Mouse (Mus musculus) midbrain, embryonic 13.5 days (tissue): ENCODE results near the gene Olfr1487. TPM values are rescaled to one million over a fixed set of nuclear protein-coding genes. Genes with fewer than 3 reads are reported as not detected.
"Not testable (repeated sequence)": the region's sequence is repeated elsewhere in the genome, so short reads cannot be mapped to it uniquely, and the experiment has no call there.

ENCODE experiments used
- ATAC-seq: fragments of 200-750 bp; cut with Nextera tagmentation; 2 replicates; pipeline ENCODE4 v1.8.0; 2017; ENCODE audit warnings: mild to moderate bottlenecking, moderate TSS enrichment, moderate library complexity
- H3K27ac ChIP-seq: fragments of 300-500 bp; sonication (generic); 2 replicates; pipeline ENCODE4 v1.5.1; 2015; ENCODE audit warnings: inconsistent platforms, mild to moderate bottlenecking, moderate library complexity
- H3K27me3 ChIP-seq: fragments of 300-500 bp; sonication (generic); 2 replicates; pipeline ENCODE4 v1.6.1; 2015; ENCODE audit warnings: mild to moderate bottlenecking, inconsistent platforms
- H3K36me3 ChIP-seq: fragments of 300-500 bp; sonication (generic); 2 replicates; pipeline ENCODE4 v1.6.1; 2015; ENCODE audit warnings: mild to moderate bottlenecking, inconsistent platforms
- H3K4me1 ChIP-seq: fragments of 300-500 bp; sonication (generic); replicated peaks from 2 replicates; pipeline ENCODE4 v1.6.1; 2015; ENCODE audit warnings: inconsistent platforms
- H3K4me2 ChIP-seq: fragments of 300-500 bp; sonication (generic); replicated peaks from 2 replicates; pipeline ENCODE4 v1.6.1; 2015; ENCODE audit warnings: moderate library complexity, mild to moderate bottlenecking, inconsistent platforms
- H3K4me3 ChIP-seq: fragments of 300-500 bp; sonication (generic); replicated peaks from 2 replicates; pipeline ENCODE4 v1.5.1; 2015; ENCODE audit warnings: mild to moderate bottlenecking, inconsistent platforms
- H3K9ac ChIP-seq: fragments of 300-500 bp; sonication (generic); replicated peaks from 2 replicates; pipeline ENCODE4 v1.6.1; 2015; ENCODE audit warnings: mild to moderate bottlenecking, inconsistent platforms
- H3K9me3 ChIP-seq: fragments of 300-500 bp; sonication (generic); 2 replicates; pipeline ENCODE4 v1.6.1; 2016; ENCODE audit warnings: mild to moderate bottlenecking, inconsistent platforms
- WGBS: fragments of 180-500 bp; shearing (Covaris S2); methylation state at CpG from one replicate; pipeline ENCODE4 v1.1.7; 2015; 5-methylcytosine and 5-hydroxymethylcytosine counted together
- microRNA-seq: library from miRNA; unstranded; fragments of <30 nt; microRNA quantifications from one replicate; pipeline ENCODE4, GENCODE M21; 2016
- polyA plus RNA-seq: library from polyadenylated mRNA; unstranded; fragments of >200 nt; fragmentation: Nextera tagmentation; extraction: Ambion mirVana; gene quantifications from 2 replicates; pipeline ENCODE4 v1.2.1, GENCODE M21; 2015

Gene Olfr1487
- not detected in 2 replicates for polyA plus RNA-seq

DNA sequence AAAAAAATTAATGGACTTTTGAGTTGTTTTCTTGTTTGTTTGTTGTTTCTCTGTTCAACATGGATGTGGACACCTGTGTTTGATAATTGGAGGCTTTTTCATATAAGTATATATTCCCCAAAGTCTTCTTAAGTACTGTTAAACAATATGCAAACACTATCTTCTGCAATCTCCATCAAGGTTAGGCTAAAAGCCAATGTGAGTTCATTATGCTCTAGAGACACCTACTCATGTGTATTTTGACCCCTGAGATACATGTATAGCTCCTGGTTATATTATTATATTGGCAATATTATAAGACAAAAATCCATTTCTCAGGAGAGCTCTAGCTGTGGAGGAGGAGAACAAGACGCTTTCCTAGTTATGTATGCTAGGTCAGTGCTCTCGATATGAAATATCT is at the start of gene Olfr1487:
Gene Olfr1487, plus strand, starts transcription at position 301 of the 400 bp plus-strand sequence.
- 88% methylated on average over 2 of the region's 2 CpGs for WGBS
- H3K4me3 ChIP-seq, H3K4me1 ChIP-seq, H3K36me3 ChIP-seq, H3K27ac ChIP-seq, H3K27me3 ChIP-seq, H3K4me2 ChIP-seq, H3K9ac ChIP-seq, ATAC-seq: not testable (repeated sequence)
- H3K9me3 ChIP-seq = peaks cover 16% of the 10 kb centered on the region; the same call in 1 of the 2 replicates

DNA sequence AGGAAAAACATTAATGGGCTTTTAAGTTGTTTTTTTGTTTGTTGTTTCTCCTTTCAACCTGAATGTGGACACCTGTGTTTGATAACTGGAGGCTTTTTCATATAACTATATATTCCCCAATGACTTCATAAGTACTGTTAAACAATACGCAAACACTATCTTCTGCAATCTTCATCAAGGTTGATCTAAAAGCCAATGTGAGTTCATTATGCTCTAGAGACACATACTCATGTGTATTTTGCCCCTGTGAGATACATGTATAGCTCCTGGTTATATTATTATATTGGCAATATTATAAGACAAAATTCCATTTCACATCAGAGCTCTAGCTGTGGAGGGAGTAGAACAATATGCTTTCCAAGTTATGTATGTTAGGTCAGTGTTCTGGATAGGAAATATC is 34.0 kb upstream of the Olfr1487 start, which contains the start of gene Olfr1484:
Gene Olfr1484, plus strand, starts transcription at position 301 of the 400 bp plus-strand sequence.
- Histone ChIP-seq H3K9me3 (0 out of 2 replicates have a peak, but pooled peaks cover 6% of the 10 kb centered on the region), H3K9ac (no peak within 1 kb of the TSS), H3K4me2 (no peak within 1 kb of the TSS), H3K4me1 (no peaks in the 10 kb centered on the region), H3K36me3 (no peaks in the 10 kb centered on the region), H3K27ac (no peak within 1 kb of the TSS), H3K4me3 (no peak within 1 kb of the TSS), H3K27me3 (no peaks in the 10 kb centered on the region)
- ATAC-seq = no peak
- WGBS = 86% methylated on average over 1 of the region's 1 CpGs

DNA sequence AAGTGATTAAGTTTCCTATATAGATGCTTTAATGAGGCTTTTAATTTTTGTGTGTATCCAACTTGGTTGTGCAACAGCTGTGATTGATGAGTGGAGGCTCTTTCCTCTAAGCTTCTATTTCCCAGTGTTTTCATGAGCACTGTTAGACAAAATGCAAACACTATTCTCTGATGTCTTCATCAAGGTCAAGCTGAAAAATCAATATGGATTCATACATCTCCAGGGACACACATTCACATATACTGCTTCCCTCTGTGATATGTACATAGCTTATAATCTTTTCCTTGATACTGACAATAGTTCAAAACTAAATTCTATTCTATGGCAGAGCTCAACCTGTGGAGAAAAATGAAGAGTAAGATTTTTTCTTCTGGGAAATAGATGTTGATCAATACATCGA is 14.1 kb downstream of the Olfr1487 start, which contains the start of gene Olfr1489:
Gene Olfr1489, plus strand, starts transcription at position 301 of the 400 bp plus-strand sequence.
- Histone ChIP-seq H3K9ac (no peak within 1 kb of the TSS), H3K27ac (no peak within 1 kb of the TSS), H3K36me3 (no peaks in the 10 kb centered on the region), H3K4me1 (no peaks in the 10 kb centered on the region), H3K4me2 (no peak within 1 kb of the TSS), H3K9me3 (peaks cover 4% of the 10 kb centered on the region; the same call in 1 of the 2 replicates), H3K27me3 (no peaks in the 10 kb centered on the region), H3K4me3 (no peak within 1 kb of the TSS)
- no peak for ATAC-seq
- WGBS = 91% methylated on average over 1 of the region's 1 CpGs

DNA sequence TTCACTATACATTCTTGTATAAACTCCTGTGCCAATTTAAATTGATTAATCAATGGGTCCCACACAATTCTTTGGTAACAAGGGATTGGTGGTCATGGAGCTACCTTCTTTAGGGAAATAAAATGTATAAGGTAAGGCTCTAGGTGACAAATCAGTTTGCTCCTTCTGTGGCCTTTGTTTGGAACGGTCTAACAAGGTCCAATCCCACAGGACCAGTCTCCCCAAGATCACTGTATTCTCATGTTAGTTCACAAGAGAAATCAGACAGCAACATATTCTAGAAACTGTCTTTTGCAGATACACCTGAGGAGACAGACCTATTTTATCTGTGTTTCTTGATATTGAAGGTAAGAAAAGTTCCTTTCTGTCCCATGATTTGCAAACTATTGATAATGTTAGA is 33.6 kb downstream of the Olfr1487 start, which contains the start of gene Olfr1490:
Gene Olfr1490, plus strand, starts transcription at position 301 of the 400 bp plus-strand sequence.
- H3K9me3 ChIP-seq = peaks cover 5% of the 10 kb centered on the region; the same call in 1 of the 2 replicates
- H3K4me3 ChIP-seq = no peak within 1 kb of the TSS
- ATAC-seq = no peak
- no peak within 1 kb of the TSS for H3K9ac ChIP-seq
- no peaks in the 10 kb centered on the region for H3K36me3 ChIP-seq
- 67% methylated on average over 1 of the region's 1 CpGs for WGBS
- H3K4me1 ChIP-seq = no peaks in the 10 kb centered on the region
- H3K4me2 ChIP-seq = no peak within 1 kb of the TSS
- H3K27me3 ChIP-seq = no peaks in the 10 kb centered on the region
- no peak within 1 kb of the TSS for H3K27ac ChIP-seq

Small RNA genes within 50 kb of the gene (microRNA-seq; reads per million reads assigned to microRNA genes)
- gene Gm22323 (not detected), gene Gm23931 (not detected)

Other genes starting within 250 kb of the Olfr1487 start
- not detected in 2 replicates for gene Olfr1469, start 209.5 kb upstream of the Olfr1487 start, polyA plus RNA-seq
- gene Olfr1471, start 174.0 kb upstream of the Olfr1487 start, polyA plus RNA-seq = not detected in 2 replicates
- gene Olfr1472, start 161.3 kb upstream of the Olfr1487 start, polyA plus RNA-seq = not detected in 2 replicates
- not detected in 2 replicates for gene Olfr1474, start 147.8 kb upstream of the Olfr1487 start, polyA plus RNA-seq
- not detected in 2 replicates for gene Olfr1475, start 137.2 kb upstream of the Olfr1487 start, polyA plus RNA-seq
- gene Olfr1477, start 116.8 kb upstream of the Olfr1487 start, polyA plus RNA-seq = not detected in 2 replicates
- gene Olfr1480, start 89.5 kb upstream of the Olfr1487 start, polyA plus RNA-seq = not detected in 2 replicates
- not detected in 2 replicates for gene Olfr1484, start 33.9 kb upstream of the Olfr1487 start, polyA plus RNA-seq
- not detected in 2 replicates for gene Olfr1489, start 14.2 kb downstream of the Olfr1487 start, polyA plus RNA-seq
- gene Olfr1490, start 33.7 kb downstream of the Olfr1487 start, polyA plus RNA-seq = not detected in 2 replicates
- not detected in 2 replicates for gene Olfr1491, start 79.9 kb downstream of the Olfr1487 start, polyA plus RNA-seq
- gene Olfr1493-ps1, start 105.9 kb downstream of the Olfr1487 start, polyA plus RNA-seq = not detected in 2 replicates
- gene Olfr1494, start 122.4 kb downstream of the Olfr1487 start, polyA plus RNA-seq = not detected in 2 replicates
- gene Olfr1495, start 147.2 kb downstream of the Olfr1487 start, polyA plus RNA-seq = not detected in 2 replicates
- gene Olfr1496, start 160.5 kb downstream of the Olfr1487 start, polyA plus RNA-seq = not detected in 2 replicates
- not detected in 2 replicates for gene Olfr1497, start 180.8 kb downstream of the Olfr1487 start, polyA plus RNA-seq
- not detected in 2 replicates for gene Olfr1499, start 202.1 kb downstream of the Olfr1487 start, polyA plus RNA-seq
- gene Olfr1500, start 213.1 kb downstream of the Olfr1487 start, polyA plus RNA-seq = not detected in 2 replicates
- not detected in 2 replicates for gene Olfr1501, start 233.3 kb downstream of the Olfr1487 start, polyA plus RNA-seq
- gene Olfr1502, start 244.4 kb downstream of the Olfr1487 start, polyA plus RNA-seq = not detected in 2 replicates